Mouse (Mus musculus) cortical plate, adult 2 months (tissue): ENCODE results near the gene Pacsin3.

Experiments
- CTCF ChIP-seq: fragments of 200-500 bp; IDR thresholded peaks from 2 replicates; pipeline ENCODE4 v1.5.1; 2011; ENCODE audit warnings: mild to moderate bottlenecking, control low read depth, low read length; ENCODE audit not compliant: insufficient read depth; ENCODE audit errors: extremely low read depth
- POLR2A ChIP-seq: fragments of 200-500 bp; IDR thresholded peaks from 2 replicates; pipeline ENCODE4 v1.6.1; 2011; ENCODE audit warnings: mild to moderate bottlenecking, low read length, control low read depth; ENCODE audit not compliant: insufficient read depth; ENCODE audit errors: extremely low read depth

- TF ChIP-seq CTCF (no peak), POLR2A (no peak)
Observed at GRCm38 (mm10) chr2:91312578-91313311, 57.0 kb downstream of the Pacsin3 start.
